Mouse (Mus musculus) stomach, adult 2 months (tissue): ENCODE data around the gene Mug2. TPM values are rescaled to one million over a fixed set of nuclear protein-coding genes. Genes with fewer than 3 reads are reported as not detected.

Source experiments
- polyA plus RNA-seq: library from polyadenylated mRNA; depleted of rRNA; stranded (reverse); fragments of >200 nt; gene quantifications from 2 replicates; pipeline ENCODE4 v1.2.3, GENCODE M21; 2012; rRNA removed

Gene Mug2
- not detected in 2 replicates for polyA plus RNA-seq

GRCm38 (mm10) chr6:122006461-122006860 lies at the start of gene Mug2:
Mug2 (plus strand) TSS chr6:122006761.

Other genes with a start within 250 kb of the Mug2 start
- 0.25 and 1.4 TPM in 2 replicates for gene Mug1, start 168.2 kb upstream of the Mug2 start, polyA plus RNA-seq